Mouse (Mus musculus) right cerebral cortex, postnatal 10 days (tissue): Measurements from ENCODE around the gene Creld2.

ENCODE experiments used
- DNase-seq, 2 experiments: peaks; one replicate each; pipeline ENCODE4 v3.0.0; 2021; ENCODE audit warnings: low spot score in 2 of 2

Creld2 gene

GRCm38 (mm10) chr15:88828800-88829705 lies 9.6 kb downstream of the Creld2 start:
- peak; percentile 86 to 92 for DNase-seq

- DNase-seq, result peak in 1 of 2 experiments; percentile 50
Observed at GRCm38 (mm10) chr15:88829791-88830440, 10.5 kb downstream of the Creld2 start.

- no peak for DNase-seq
Observed at GRCm38 (mm10) chr15:88830696-88831095, 11.2 kb downstream of the Creld2 start.

GRCm38 (mm10) chr15:88831482-88831881 lies 12.0 kb downstream of the Creld2 start:
- DNase-seq, result no peak

GRCm38 (mm10) chr15:88832536-88832935 lies 13.1 kb downstream of the Creld2 start:
- no peak for DNase-seq

GRCm38 (mm10) chr15:88836031-88836430 lies 16.6 kb downstream of the Creld2 start:
- DNase-seq, result no peak

- DNase-seq, result no peak
Observed at GRCm38 (mm10) chr15:88836571-88836970, 17.1 kb downstream of the Creld2 start.

- peak; percentile 85 to 86 for DNase-seq
Observed at GRCm38 (mm10) chr15:88837199-88837932, 17.9 kb downstream of the Creld2 start.

- no peak for DNase-seq
Observed at GRCm38 (mm10) chr15:88837977-88838376, 18.5 kb downstream of the Creld2 start.

- peak; percentile 88 to 90 for DNase-seq
Observed at GRCm38 (mm10) chr15:88839271-88839670, 19.8 kb downstream of the Creld2 start.

- no peak for DNase-seq
Observed at GRCm38 (mm10) chr15:88840126-88840525, 20.7 kb downstream of the Creld2 start.

GRCm38 (mm10) chr15:88841160-88841559 lies 21.7 kb downstream of the Creld2 start:
- no peak for DNase-seq

GRCm38 (mm10) chr15:88841580-88842299 lies 22.3 kb downstream of the Creld2 start:
- DNase-seq, result peak in 1 of 2 experiments; percentile 34

GRCm38 (mm10) chr15:88842300-88842673 lies 22.8 kb downstream of the Creld2 start:
- DNase-seq, result no peak

GRCm38 (mm10) chr15:88843486-88844097 lies 24.1 kb downstream of the Creld2 start:
- DNase-seq, result peak in 1 of 2 experiments; percentile 63

GRCm38 (mm10) chr15:88844966-88845365 lies 25.5 kb downstream of the Creld2 start:
- DNase-seq, result no peak

GRCm38 (mm10) chr15:88848661-88849060 lies 29.2 kb downstream of the Creld2 start:
- no peak for DNase-seq

GRCm38 (mm10) chr15:88849621-88850020 lies 30.2 kb downstream of the Creld2 start:
- DNase-seq, result no peak

- DNase-seq, result peak; percentile 88 to 91
Observed at GRCm38 (mm10) chr15:88850146-88850826, 30.8 kb downstream of the Creld2 start.

GRCm38 (mm10) chr15:88851076-88851475 lies 31.6 kb downstream of the Creld2 start:
- no peak for DNase-seq
